Mouse (Mus musculus): Measurements from ENCODE around the gene Tagap1. TPM values are rescaled to one million over a fixed set of nuclear protein-coding genes. Genes with fewer than 3 reads are reported as not detected.
"Not testable (repeated sequence)": the region's sequence is repeated elsewhere in the genome, so short reads cannot be mapped to it uniquely, and the experiment has no call there.

Gene Tagap1
- 1 to 10 TPM; 7.7 to 9.0 TPM for total RNA-seq (2021)
- long read RNA-seq, experiment 1, partial matches to known transcripts, result 18 of 24 reads
- long read RNA-seq, experiment 1, other reads (novel, unspliced or antisense), result 6 of 24 reads
- long read RNA-seq, experiment 2, partial matches to known transcripts, result 6 of 11 reads
- long read RNA-seq, experiment 2, other reads (novel, unspliced or antisense), result 5 of 11 reads

- DNase-seq, result peak; percentile 37
These were observed at the start of gene Tagap1 for GRCm38 (mm10) chr17:6960776-6961175. Gene Tagap1 (minus strand): TSS chr17:6961156.

- DNase-seq, result not testable (repeated sequence)
These were observed 48.9 kb upstream of the Tagap1 start for GRCm38 (mm10) chr17:7009901-7010300.

GRCm38 (mm10) chr17:7009440-7009839 lies 48.5 kb upstream of the Tagap1 start:
- not testable (repeated sequence) for DNase-seq

- not testable (repeated sequence) for DNase-seq
These were observed 47.9 kb upstream of the Tagap1 start for GRCm38 (mm10) chr17:7008885-7009284.

- not testable (repeated sequence) for DNase-seq
These were observed 44.7 kb upstream of the Tagap1 start for GRCm38 (mm10) chr17:7005646-7006045.

GRCm38 (mm10) chr17:7003392-7003791 lies 42.4 kb upstream of the Tagap1 start:
- DNase-seq, result not testable (repeated sequence)

- not testable (repeated sequence) for DNase-seq
These were observed 41.0 kb upstream of the Tagap1 start for GRCm38 (mm10) chr17:7001790-7002585.

- not testable (repeated sequence) for DNase-seq
These were observed 37.0 kb upstream of the Tagap1 start for GRCm38 (mm10) chr17:6997778-6998490.

GRCm38 (mm10) chr17:6996826-6997225 lies 35.9 kb upstream of the Tagap1 start:
- DNase-seq, result not testable (repeated sequence)

- not testable (repeated sequence) for DNase-seq
These were observed 34.5 kb upstream of the Tagap1 start for GRCm38 (mm10) chr17:6995504-6995903.

- not testable (repeated sequence) for DNase-seq
These were observed 25.2 kb upstream of the Tagap1 start for GRCm38 (mm10) chr17:6986118-6986517.

GRCm38 (mm10) chr17:6980144-6980543 lies 19.2 kb upstream of the Tagap1 start:
- not testable (repeated sequence) for DNase-seq

GRCm38 (mm10) chr17:6979380-6979779 lies 18.4 kb upstream of the Tagap1 start:
- not testable (repeated sequence) for DNase-seq

GRCm38 (mm10) chr17:6978287-6979248 lies 17.6 kb upstream of the Tagap1 start, which contains the start of gene Gm49721:
Gene Gm49721 (plus strand): TSS chr17:6978904.
- DNase-seq, result peak; percentile 56

- not testable (repeated sequence) for DNase-seq
These were observed 14.0 kb upstream of the Tagap1 start for GRCm38 (mm10) chr17:6974985-6975384.

GRCm38 (mm10) chr17:6972836-6973396 lies 12.0 kb upstream of the Tagap1 start:
- not testable (repeated sequence) for DNase-seq

GRCm38 (mm10) chr17:6971238-6971637 lies 10.3 kb upstream of the Tagap1 start:
- DNase-seq, result not testable (repeated sequence)

GRCm38 (mm10) chr17:6970334-6970733 lies 9.4 kb upstream of the Tagap1 start, which contains the start of gene Rnaset2b:
Gene Rnaset2b (plus strand): TSS chr17:6970634.
- DNase-seq, result not testable (repeated sequence)

- not testable (repeated sequence) for DNase-seq
These were observed 6.7 kb upstream of the Tagap1 start for GRCm38 (mm10) chr17:6967673-6968072.

- DNase-seq, result not testable (repeated sequence)
These were observed 4.4 kb upstream of the Tagap1 start for GRCm38 (mm10) chr17:6965364-6965763.

GRCm38 (mm10) chr17:6962936-6963335 lies 2.0 kb upstream of the Tagap1 start:
- not testable (repeated sequence) for DNase-seq

Measured in gastrocnemius, postnatal 10 days (tissue).